ENCODE assay signal across 8 mouse cellular contexts in the genomic region with DNA sequence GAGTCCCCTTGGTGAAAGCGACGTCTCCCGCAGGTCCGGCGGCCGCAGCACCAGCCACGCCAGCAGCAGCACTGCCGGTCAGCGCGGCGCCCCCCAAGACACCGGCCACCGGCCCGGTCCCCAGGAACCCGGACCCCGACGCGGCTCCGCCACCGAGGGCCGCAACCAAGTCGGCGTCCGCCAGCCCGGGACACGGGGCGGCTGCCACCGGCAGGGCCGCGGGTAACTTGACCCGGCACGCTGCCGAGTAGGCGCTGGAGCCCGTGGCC. TPM values are rescaled to one million over a fixed set of nuclear protein-coding genes. Genes with fewer than 3 reads are reported as not detected.
DNase-seq lines count a peak whose midpoint lies in the region; ATAC-seq and TF ChIP-seq lines count a peak whose summit lies in the region.

No protein-coding gene starts in this region.

- peak overlapping the region; percentile 67 for H3K4me2 ChIP-seq in heart, embryonic 11.5 days
- H3K4me2 ChIP-seq in forebrain, embryonic 14.5 days (ENCODE audit: low read length): peak overlapping the region; percentile 69
- peak overlapping the region; percentile 80 for H3K4me2 ChIP-seq in liver, embryonic 15.5 days

- no peaks in the 10 kb centered on the region for H3K9me3 ChIP-seq in heart, embryonic 11.5 days (replicated peaks; ENCODE audit: control insufficient read depth, low read length)
- H3K9me3 ChIP-seq in E14TG2a.4 (ENCODE audit: low read length): no peaks in the 10 kb centered on the region
- no peaks in the 10 kb centered on the region for H3K9me3 ChIP-seq in forebrain, embryonic 14.5 days (replicated peaks; ENCODE audit: control insufficient read depth, low read length)
- no peaks in the 10 kb centered on the region for H3K9me3 ChIP-seq in liver, embryonic 15.5 days (replicated peaks)

- no peaks in the 10 kb centered on the region for H3K36me3 ChIP-seq in heart, embryonic 11.5 days (ENCODE audit: control insufficient read depth, insufficient read depth, low read length)
- no peaks in the 10 kb centered on the region for H3K36me3 ChIP-seq in E14TG2a.4 (ENCODE audit: insufficient read depth, low read length)
- H3K36me3 ChIP-seq in forebrain, embryonic 14.5 days (ENCODE audit: control insufficient read depth, insufficient read depth, low read length): no peaks in the 10 kb centered on the region
- H3K36me3 ChIP-seq in liver, embryonic 15.5 days (replicated peaks): no peaks in the 10 kb centered on the region

- H3K4me3 ChIP-seq in heart, embryonic 11.5 days (ENCODE audit: low read depth, low read length): peak overlapping the region; percentile 98
- H3K4me3 ChIP-seq in E14TG2a.4 (replicated peaks; ENCODE audit: low read length): peak overlapping the region; percentile 96
- peak overlapping the region; percentile 98 for H3K4me3 ChIP-seq in forebrain, embryonic 14.5 days (ENCODE audit: low read depth, low read length)
- peak overlapping the region; percentile 97 for H3K4me3 ChIP-seq in liver, embryonic 15.5 days (replicated peaks)

- WGBS in heart, embryonic 11.5 days (ENCODE audit: insufficient replicate concordance): under 1% methylated on average over 30 of the region's 35 CpGs
- 0% methylated on average over 33 of the region's 35 CpGs for WGBS in forebrain, embryonic 14.5 days
- 0% methylated on average over 35 of the region's 35 CpGs for WGBS in liver, embryonic 15.5 days (ENCODE audit: insufficient replicate concordance)

- no peak for DNase-seq in heart, adult 18-20 months
- DNase-seq in forebrain, embryonic 14.5 days (ENCODE audit: low spot score): no peak
- no peak for DNase-seq in right cerebral cortex, postnatal 4 days
- no peak for DNase-seq in left cerebral cortex, postnatal 4 days

- peak overlapping the region; percentile 97 for H3K9ac ChIP-seq in heart, embryonic 11.5 days (ENCODE audit: low read depth, low read length)
- H3K9ac ChIP-seq in forebrain, embryonic 14.5 days (ENCODE audit: low read length): peak overlapping the region; percentile 99
- peak overlapping the region; percentile 92 for H3K9ac ChIP-seq in liver, embryonic 15.5 days

- peak overlapping the region; percentile 99 for H3K27ac ChIP-seq in heart, embryonic 11.5 days (ENCODE audit: low read depth, low read length)
- peak overlapping the region; percentile 99 for H3K27ac ChIP-seq in forebrain, embryonic 14.5 days (ENCODE audit: low read depth, low read length)
- H3K27ac ChIP-seq in liver, embryonic 15.5 days (replicated peaks): peak overlapping the region; percentile 97

- ATAC-seq in heart, embryonic 11.5 days (replicated peaks; ENCODE audit: insufficient number of reproducible peaks, low FRiP score, low TSS enrichment): peak; percentile 5; the same call in 1 of the 2 replicates
- ATAC-seq in forebrain, embryonic 14.5 days: peak; percentile 6; the same call in 1 of the 2 replicates
- no peak for ATAC-seq in liver, embryonic 15.5 days (ENCODE audit: insufficient read depth)
- ATAC-seq in monocyte, adult 5-6 weeks (replicated peaks; ENCODE audit: insufficient number of reproducible peaks, low FRiP score, low TSS enrichment, poor library complexity, severe bottlenecking): no peak

- no peak for TF ChIP-seq CTCF in E14TG2a.4 (conservative IDR thresholded peaks at IDR 0.05; ENCODE audit: low read length)

- no peaks in the 10 kb centered on the region for H3K27me3 ChIP-seq in heart, embryonic 11.5 days (ENCODE audit: control insufficient read depth, insufficient read depth, low read length)
- H3K27me3 ChIP-seq in E14TG2a.4 (ENCODE audit: insufficient read depth, low read length): no peaks in the 10 kb centered on the region
- no peaks in the 10 kb centered on the region for H3K27me3 ChIP-seq in forebrain, embryonic 14.5 days (replicated peaks; ENCODE audit: control insufficient read depth, insufficient read depth, low read length)
- no peaks in the 10 kb centered on the region for H3K27me3 ChIP-seq in liver, embryonic 15.5 days

- no peaks in the 10 kb centered on the region; the same call in 1 of the 2 replicates for H3K4me1 ChIP-seq in heart, embryonic 11.5 days (ENCODE audit: control insufficient read depth, insufficient read depth, low read length)
- peaks cover 12% of the 10 kb centered on the region for H3K4me1 ChIP-seq in E14TG2a.4 (replicated peaks; ENCODE audit: low read depth, low read length)
- peaks cover 4% of the 10 kb centered on the region for H3K4me1 ChIP-seq in forebrain, embryonic 14.5 days (ENCODE audit: control insufficient read depth, insufficient read depth, low read length)
- peaks cover 11% of the 10 kb centered on the region for H3K4me1 ChIP-seq in liver, embryonic 15.5 days (replicated peaks)

- intact Hi-C loops in left cerebral cortex, postnatal 4 days (cut with DNase I): no loop called here

RNA-seq across cellular contexts. Expression of a gene that starts 0.4 kb away (rescaled TPM):
- 38.3 and 42.4 TPM in 2 replicates for polyA plus RNA-seq in heart, embryonic 11.5 days (2014; fragmentation: Nextera tagmentation; extraction: Ambion mirVana)
- 10 to 100 TPM; 25.7 to 26.4 TPM for total RNA-seq in heart, adult 18-20 months (2021)
- polyA plus RNA-seq in forebrain, embryonic 14.5 days (2014; fragmentation: Nextera tagmentation; extraction: Ambion mirVana): 77.2 and 77.4 TPM in 2 replicates
- 10.9 and 12.1 TPM in 2 replicates for polyA plus RNA-seq in liver, embryonic 15.5 days (2015; fragmentation: Nextera tagmentation; extraction: Ambion mirVana)
- total RNA-seq in monocyte, adult 5-6 weeks (2017): 152 to 291 TPM (median 189 TPM) in 3 replicates
- total RNA-seq in left cerebral cortex, postnatal 4 days (2021): 10 to 100 TPM; 94.3 to 99.6 TPM

Comparison
In these comparisons a context has a peak if more than half of its experiments do, and no peak if none do; other contexts are left out.
1. ATAC-seq: peak in heart, embryonic 11.5 days (single experiment) and forebrain, embryonic 14.5 days (single experiment); none in liver, embryonic 15.5 days (single experiment) and monocyte, adult 5-6 weeks (single experiment).
2. Peak in every context shown above with its lines, with median percentiles within 50 percentile points of each other: H3K27ac ChIP-seq, H3K4me2 ChIP-seq, H3K4me3 ChIP-seq and H3K9ac ChIP-seq.